Mouse (Mus musculus) MEL (cell line): Measurements from ENCODE around the gene Stx18. TPM values are rescaled to one million over a fixed set of nuclear protein-coding genes. Genes with fewer than 3 reads are reported as not detected.

Source experiments
- DNase-seq: peaks from one replicate; pipeline ENCODE4 v3.0.0; 2011; ENCODE audit warnings: low read depth, low spot score
- H3K27ac ChIP-seq: 2 replicates; pipeline ENCODE4 v1.5.1; 2012; ENCODE audit warnings: low read depth, mild to moderate bottlenecking, control low read depth, low read length, moderate library complexity; ENCODE audit not compliant: control insufficient read depth
- H3K27me3 ChIP-seq, 2 experiments: fragments of 150-350 bp in 1 of 2; sonication (generic) in 1 of 2; 2 replicates each; pipeline ENCODE4 v1.6.1; 2012; ENCODE audit warnings: low read length in 2 of 2, mild to moderate bottlenecking in 2 of 2, improper control_type of control experiment in 1 of 2, moderate library complexity in 1 of 2; ENCODE audit not compliant: insufficient read depth in 2 of 2, control insufficient read depth in 1 of 2
- H3K36me3 ChIP-seq, 2 experiments: 2 replicates each; pipeline ENCODE4 v1.6.1; 2012 to 2014; ENCODE audit warnings: low read length in 2 of 2, improper control_type of control experiment in 1 of 2, inconsistent platforms in 1 of 2, mild to moderate bottlenecking in 1 of 2; ENCODE audit not compliant: insufficient read depth in 2 of 2, control insufficient read depth in 1 of 2
- H3K4me1 ChIP-seq, 2 experiments: fragments of 150-350 bp in 1 of 2; sonication (generic) in 1 of 2; 2 replicates each; pipeline ENCODE4 v1.6.1; 2012; ENCODE audit warnings: low read length in 2 of 2, improper control_type of control experiment in 1 of 2, mild to moderate bottlenecking in 1 of 2; ENCODE audit not compliant: insufficient read depth in 2 of 2, control insufficient read depth in 1 of 2
- H3K4me3 ChIP-seq, 2 experiments: fragments of 150-350 bp in 1 of 2; sonication (generic) in 1 of 2; 2 replicates each; pipeline ENCODE4 v1.5.1; 2012; ENCODE audit warnings: low read depth in 2 of 2, low read length in 2 of 2, mild to moderate bottlenecking in 2 of 2, moderate library complexity in 2 of 2, control low read depth in 1 of 2, improper control_type of control experiment in 1 of 2; ENCODE audit not compliant: control insufficient read depth in 1 of 2, insufficient read depth in 1 of 2
- H3K79me2 ChIP-seq: 2 replicates; pipeline ENCODE4 v1.6.1; 2012; ENCODE audit warnings: mild to moderate bottlenecking, low read length, moderate library complexity; ENCODE audit not compliant: control insufficient read depth, poor library complexity, insufficient read depth
- H3K9ac ChIP-seq: 2 replicates; pipeline ENCODE4 v1.6.1; 2012; ENCODE audit warnings: low read depth, mild to moderate bottlenecking, control low read depth, low read length, moderate library complexity; ENCODE audit not compliant: control insufficient read depth, poor library complexity, severe bottlenecking
- H3K9me3 ChIP-seq: fragments of 150-350 bp; sonication (generic); replicated peaks from 2 replicates; pipeline ENCODE4 v1.6.1; 2012; ENCODE audit warnings: mild to moderate bottlenecking, low read length, improper control_type of control experiment, moderate library complexity; ENCODE audit not compliant: insufficient read depth
- BHLHE40 ChIP-seq: IDR thresholded peaks from 2 replicates; pipeline ENCODE4 v1.6.1; 2012; ENCODE audit warnings: low read depth, mild to moderate bottlenecking, inconsistent platforms, low read length, improper control_type of control experiment, borderline replicate concordance
- CHD1 ChIP-seq: IDR thresholded peaks from 2 replicates; pipeline ENCODE4 v1.6.1; 2012; ENCODE audit warnings: low read depth, mild to moderate bottlenecking, inconsistent platforms, low read length, improper control_type of control experiment
- ETS1 ChIP-seq: IDR thresholded peaks from 2 replicates; pipeline ENCODE4 v1.6.1; 2012; ENCODE audit warnings: low read depth, mild to moderate bottlenecking, inconsistent platforms, low read length, improper control_type of control experiment, moderate library complexity
- GATA1 ChIP-seq: IDR thresholded peaks from 2 replicates; pipeline ENCODE4 v1.6.1; 2011; ENCODE audit warnings: low read depth, low read length, improper control_type of control experiment
- HCFC1 ChIP-seq: IDR thresholded peaks from 2 replicates; pipeline ENCODE4 v1.6.1; 2012; ENCODE audit warnings: low read depth, mild to moderate bottlenecking, inconsistent platforms, low read length, improper control_type of control experiment, moderate library complexity
- JUND ChIP-seq: IDR thresholded peaks from 2 replicates; pipeline ENCODE4 v1.6.1; 2011; ENCODE audit warnings: low read depth, mild to moderate bottlenecking, improper control_type of control experiment, low read length
- MAFK ChIP-seq: IDR thresholded peaks from 2 replicates; pipeline ENCODE4 v1.6.1; 2011; ENCODE audit warnings: low read depth, mild to moderate bottlenecking, low read length, improper control_type of control experiment, borderline replicate concordance
- MAX ChIP-seq: IDR thresholded peaks from 2 replicates; pipeline ENCODE4 v1.6.1; 2011; ENCODE audit warnings: low read length, improper control_type of control experiment
- MAZ ChIP-seq: IDR thresholded peaks from 2 replicates; pipeline ENCODE4 v1.6.1; 2012; ENCODE audit warnings: low read depth, mild to moderate bottlenecking, inconsistent platforms, low read length, improper control_type of control experiment
- MEF2A ChIP-seq: IDR thresholded peaks from 2 replicates; pipeline ENCODE4 v1.6.1; 2014; ENCODE audit warnings: low read depth, mild to moderate bottlenecking, inconsistent platforms, low read length, improper control_type of control experiment; ENCODE audit not compliant: poor library complexity, insufficient replicate concordance, severe bottlenecking; ENCODE audit errors: extremely low read depth
- MYB ChIP-seq: IDR thresholded peaks from 2 replicates; pipeline ENCODE4 v1.6.1; 2011; ENCODE audit warnings: mild to moderate bottlenecking, low read depth, low read length, improper control_type of control experiment
- MYC ChIP-seq: IDR thresholded peaks from 2 replicates; pipeline ENCODE4 v1.6.1; 2011; ENCODE audit warnings: low read depth, mild to moderate bottlenecking, low read length, improper control_type of control experiment, moderate library complexity
- NELFE ChIP-seq: IDR thresholded peaks from 2 replicates; pipeline ENCODE4 v1.6.1; 2011; ENCODE audit warnings: low read depth, low read length, improper control_type of control experiment
- POLR2AphosphoS2 ChIP-seq: IDR thresholded peaks from 2 replicates; pipeline ENCODE4 v1.6.1; 2011; ENCODE audit warnings: low read length, improper control_type of control experiment
- RAD21 ChIP-seq: IDR thresholded peaks from 2 replicates; pipeline ENCODE4 v1.6.1; 2011; ENCODE audit warnings: mild to moderate bottlenecking, low read depth, low read length, improper control_type of control experiment
- TBP ChIP-seq: IDR thresholded peaks from 2 replicates; pipeline ENCODE4 v1.8.0; 2011; ENCODE audit warnings: low read depth, low read length, improper control_type of control experiment
- USF2 ChIP-seq, 2 experiments: IDR thresholded peaks; 2 replicates each; pipeline ENCODE4 v1.6.1; 2011 to 2012; ENCODE audit warnings: improper control_type of control experiment in 2 of 2, low read length in 2 of 2, borderline replicate concordance in 1 of 2, inconsistent platforms in 1 of 2, low read depth in 1 of 2, mild to moderate bottlenecking in 1 of 2; ENCODE audit not compliant: insufficient read depth in 1 of 2
- ZC3H11A ChIP-seq: IDR thresholded peaks from 2 replicates; pipeline ENCODE4 v1.6.1; 2012; ENCODE audit warnings: low read depth, mild to moderate bottlenecking, inconsistent platforms, low read length, improper control_type of control experiment
- ZKSCAN1 ChIP-seq: IDR thresholded peaks from 2 replicates; pipeline ENCODE4 v1.6.1; 2012; ENCODE audit warnings: low read depth, mild to moderate bottlenecking, inconsistent platforms, low read length, improper control_type of control experiment, moderate library complexity
- ZNF384 ChIP-seq: IDR thresholded peaks from 2 replicates; pipeline ENCODE4 v1.6.1; 2012; ENCODE audit warnings: low read depth, mild to moderate bottlenecking, inconsistent platforms, low read length, improper control_type of control experiment
- polyA plus RNA-seq, 2 experiments: library from polyadenylated mRNA; stranded (reverse) in 1 of 2; unstranded in 1 of 2; fragments of >175 nt in 1 of 2; fragments of >200 nt in 1 of 2; gene quantifications; 2 replicates each; pipeline versions ENCODE4 v1.2.1 to v1.2.4; 2012; ENCODE audit warnings: low replicate concordance in 2 of 2, low read depth in 1 of 2; ENCODE audit not compliant: insufficient read length in 2 of 2, insufficient read depth in 1 of 2, missing spikeins in 1 of 2
- total RNA-seq: library from RNA; depleted of rRNA; stranded (reverse); fragments of 300-350 nt; gene quantifications from 2 replicates; pipeline ENCODE4 v1.2.3, GENCODE M21; 2012

Gene Stx18
- total and polyA plus RNA-seq, 3 experiments, result 44.0 to 44.4 TPM; not detected in 1

DNA sequence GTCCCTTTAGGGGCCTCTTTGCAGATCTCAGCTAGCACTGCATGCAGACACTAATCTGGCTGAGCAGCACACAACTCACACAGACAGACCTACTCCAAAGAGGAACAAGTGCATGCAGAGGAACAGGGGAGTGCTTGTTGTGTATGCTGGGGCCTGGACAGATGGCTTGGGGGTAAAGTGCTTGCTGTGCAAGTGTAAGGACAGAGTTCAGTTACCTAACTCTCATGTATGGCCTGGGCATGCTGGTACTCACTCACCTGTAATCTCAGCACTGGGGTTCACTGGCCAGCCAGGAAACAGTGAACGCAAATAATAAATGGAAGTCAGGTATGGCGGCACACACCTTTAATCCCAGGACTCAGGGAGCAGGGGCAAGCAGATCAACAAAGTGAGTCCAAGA, 76.0 kb downstream of the Stx18 start:
- H3K27ac ChIP-seq, result no peak overlapping the region
- no peak overlapping the region for H3K9ac ChIP-seq
- no peaks in the 10 kb centered on the region for H3K27me3 ChIP-seq
- H3K4me3 ChIP-seq, result no peak overlapping the region
- no peaks in the 10 kb centered on the region for H3K9me3 ChIP-seq
- H3K79me2 ChIP-seq, result no peaks in the 10 kb centered on the region
- H3K4me1 ChIP-seq, result no peaks in the 10 kb centered on the region
- H3K36me3 ChIP-seq, result peaks cover 0 to 2% of the 10 kb centered on the region in 2 experiments; a peak in 1 of 4 replicates
- no peak for DNase-seq
- no peak for TF ChIP-seq ZKSCAN1
- TF ChIP-seq NELFE, result no peak
- no peak for TF ChIP-seq CHD1
- no peak for TF ChIP-seq ZNF384
- TF ChIP-seq MYC, result no peak
- no peak for TF ChIP-seq MAX
- TF ChIP-seq USF2 (IDR thresholded peaks at IDR 0.05; ENCODE audit: borderline replicate concordance in 1 of 2, insufficient read depth in 1 of 2, low read depth in 1 of 2, low read length in 2 of 2), result no peak
- no peak for TF ChIP-seq TBP
- TF ChIP-seq ZC3H11A, result no peak
- TF ChIP-seq MEF2A, result no peak
- TF ChIP-seq ETS1, result no peak
- TF ChIP-seq POLR2AphosphoS2, result no peak
- no peak for TF ChIP-seq MAZ
- no peak for TF ChIP-seq GATA1
- no peak for TF ChIP-seq RAD21
- TF ChIP-seq JUND, result no peak
- TF ChIP-seq, all 39 proteins: peak for 0

DNA sequence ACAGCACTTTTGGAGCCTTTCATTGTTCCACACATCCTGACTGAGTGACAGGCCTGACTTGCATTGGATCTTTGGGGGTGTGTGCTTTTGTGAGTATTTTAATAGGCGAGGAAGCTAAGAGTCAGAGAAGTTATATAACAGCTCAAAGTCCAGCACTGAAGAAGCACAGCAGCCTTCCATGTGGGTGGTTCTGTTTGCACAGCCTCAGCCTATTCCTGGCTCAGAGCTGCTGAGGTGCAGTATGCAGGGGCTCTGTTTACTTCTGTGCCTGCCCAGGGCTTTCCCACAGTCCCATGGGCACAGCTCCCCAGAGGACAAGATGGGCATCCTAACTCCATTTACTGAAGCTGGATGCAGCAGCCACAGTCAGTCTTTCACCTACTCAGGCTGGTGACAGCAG, 78.5 kb downstream of the Stx18 start:
- H3K79me2 ChIP-seq, result no peaks in the 10 kb centered on the region
- no peak for TF ChIP-seq RAD21
- TF ChIP-seq MEF2A, result no peak
- no peak for TF ChIP-seq TBP
- TF ChIP-seq BHLHE40, result no peak
- no peak for TF ChIP-seq USF2 (IDR thresholded peaks at IDR 0.05; ENCODE audit: borderline replicate concordance in 1 of 2, insufficient read depth in 1 of 2, low read depth in 1 of 2, low read length in 2 of 2)
- TF ChIP-seq MAFK, result no peak
- TF ChIP-seq MYB, result no peak
- no peak for TF ChIP-seq HCFC1
- TF ChIP-seq ETS1, result no peak
- TF ChIP-seq ZNF384, result no peak
- no peak overlapping the region for H3K27ac ChIP-seq
- DNase-seq, result no peak
- no peak overlapping the region for H3K4me3 ChIP-seq
- H3K36me3 ChIP-seq, result peaks cover 0 to 2% of the 10 kb centered on the region in 2 experiments; a peak in 1 of 4 replicates
- H3K4me1 ChIP-seq, result no peaks in the 10 kb centered on the region
- H3K27me3 ChIP-seq, result no peaks in the 10 kb centered on the region
- H3K9ac ChIP-seq, result no peak overlapping the region
- no peaks in the 10 kb centered on the region for H3K9me3 ChIP-seq
